Comparison of ENCODE assay signal across 9 mouse cellular contexts in genomic region chr1:43474535-43475409, GRCm38 (mm10). TPM values are rescaled to one million over a fixed set of nuclear protein-coding genes. Genes with fewer than 3 reads are reported as not detected.
A peak's percentile ranks its signal among the peaks of the same experiment; 100 is the strongest.
DNase-seq lines count a peak whose midpoint lies in the region; ATAC-seq and TF ChIP-seq lines count a peak whose summit lies in the region.
"Had no signal": no experiment of that assay in that cellular context is flagged by ENCODE, and none has a peak within 500 bp of the region (broad histone marks: within the 10 kb centered on the region; RNA-seq: fewer than 3 reads in every experiment).

No protein-coding gene starts in this region.

- TF ChIP-seq CTCF in cerebellum, adult 2 months (IDR thresholded peaks at IDR 0.05; ENCODE audit: borderline replicate concordance, insufficient read depth, low read depth, low read length), result no peak

- H3K4me1 ChIP-seq in cerebellum, adult 2 months (ENCODE audit: control insufficient read depth, insufficient read depth, low read length), result peaks cover 28% of the 10 kb centered on the region
- H3K4me1 ChIP-seq in heart, embryonic 10.5 days, result peaks cover 47% of the 10 kb centered on the region
- H3K4me1 ChIP-seq in kidney, embryonic 15.5 days, result peaks cover 43% of the 10 kb centered on the region

- no peaks in the 10 kb centered on the region for H3K36me3 ChIP-seq in heart, embryonic 10.5 days
- no peaks in the 10 kb centered on the region for H3K36me3 ChIP-seq in kidney, embryonic 15.5 days
- H3K36me3 ChIP-seq: neural tube, embryonic 12.5 days had no signal

- H3K9ac ChIP-seq in kidney, embryonic 15.5 days, result no peak overlapping the region
- H3K9ac ChIP-seq: neural tube, embryonic 12.5 days had no signal

- no peak for TF ChIP-seq POLR2A in cerebellum, adult 2 months (IDR thresholded peaks at IDR 0.05; ENCODE audit: borderline replicate concordance, insufficient read depth, low read length)

- no peak overlapping the region for H3K4me2 ChIP-seq in kidney, embryonic 15.5 days
- H3K4me2 ChIP-seq: neural tube, embryonic 12.5 days had no signal

- H3K9me3 ChIP-seq in heart, embryonic 10.5 days, result no peaks in the 10 kb centered on the region
- H3K9me3 ChIP-seq in kidney, embryonic 15.5 days (replicated peaks), result no peaks in the 10 kb centered on the region
- H3K9me3 ChIP-seq: neural tube, embryonic 12.5 days had no signal

- no peak overlapping the region for H3K4me3 ChIP-seq in cerebellum, adult 2 months (replicated peaks; ENCODE audit: insufficient read depth, low read depth, low read length)
- H3K4me3 ChIP-seq in heart, embryonic 10.5 days, result no peak overlapping the region
- H3K4me3 ChIP-seq in kidney, embryonic 15.5 days (replicated peaks), result no peak overlapping the region
- H3K4me3 ChIP-seq: neural tube, embryonic 12.5 days had no signal

- peak overlapping the region; percentile 36; the same call in 1 of the 2 replicates for H3K27ac ChIP-seq in cerebellum, adult 2 months (ENCODE audit: insufficient read depth, low read length)
- peak overlapping the region; percentile 62 for H3K27ac ChIP-seq in heart, embryonic 10.5 days
- H3K27ac ChIP-seq in kidney, embryonic 15.5 days, result peak overlapping the region; percentile 48; the same call in 1 of the 2 replicates
- H3K27ac ChIP-seq: neural tube, embryonic 12.5 days had no signal

- ATAC-seq in kidney, embryonic 15.5 days (replicated peaks; ENCODE audit: low FRiP score), result peak; percentile 13; the same call in 1 of the 2 replicates
- ATAC-seq in megakaryocyte, adult 5-6 weeks (ENCODE audit: poor library complexity, severe bottlenecking), result peak; percentile 36

- peak; percentile 52 for DNase-seq in urinary bladder, postnatal 14 days (ENCODE audit: low spot score)
- DNase-seq in urinary bladder, adult 2 months (ENCODE audit: low spot score), result no peak
- DNase-seq in cerebellum, adult 2 months, result peak in 1 of 2 experiments; percentile 46
- peak; percentile 84 for DNase-seq in heart, embryonic 10.5 days (ENCODE audit: low spot score)
- no peak for DNase-seq in layer of hippocampus, postnatal 25 days (ENCODE audit: extremely low spot score in 1 of 2, low spot score in 1 of 2)
- DNase-seq in retina, embryonic 14.5 days (ENCODE audit: low spot score), result no peak

- 23% methylated on average over 6 of the region's 6 CpGs for WGBS in cerebellum, adult 2 months
- 70% methylated on average over 6 of the region's 6 CpGs for WGBS in heart, embryonic 10.5 days
- WGBS in kidney, embryonic 15.5 days, result 57% methylated on average over 6 of the region's 6 CpGs

- H3K27me3 ChIP-seq in cerebellum, adult 2 months (ENCODE audit: control insufficient read depth, insufficient read depth, low read length), result no peaks in the 10 kb centered on the region
- H3K27me3 ChIP-seq in heart, embryonic 10.5 days (ENCODE audit: insufficient read depth, poor library complexity, severe bottlenecking), result no peaks in the 10 kb centered on the region
- H3K27me3 ChIP-seq in kidney, embryonic 15.5 days, result no peaks in the 10 kb centered on the region
- H3K27me3 ChIP-seq: neural tube, embryonic 12.5 days had no signal

RNA-seq across cellular contexts. Expression of gene Nck2, which starts 30.4 kb away (rescaled TPM):
- 30.4 and 32.4 TPM in 2 replicates for polyA plus RNA-seq in urinary bladder, adult 2 months (2012; rRNA removed)
- 21.0 and 23.1 TPM in 2 replicates for polyA plus RNA-seq in cerebellum, adult 2 months (2012; rRNA removed)
- polyA plus RNA-seq in heart, embryonic 10.5 days (2016; fragmentation: Nextera tagmentation; extraction: Ambion mirVana), result 30.4 and 37.0 TPM in 2 replicates
- 46.0 and 48.3 TPM in 2 replicates for polyA plus RNA-seq in kidney, embryonic 15.5 days (2015; fragmentation: Nextera tagmentation; extraction: Ambion mirVana)
- 2.9 and 3.0 TPM in 2 replicates for total RNA-seq in megakaryocyte, adult 5-6 weeks (2015)
- total RNA-seq in megakaryocyte, adult 5-6 weeks (2017), result 4.5 and 5.4 TPM in 2 replicates
- total RNA-seq in layer of hippocampus, postnatal 25 days (2021), result 10 to 100 TPM; 54.3 to 61.0 TPM

Comparison
In these comparisons a context has a peak if more than half of its experiments do, and no peak if none do; other contexts are left out.
1. DNase-seq: peak in urinary bladder, postnatal 14 days (single experiment) and heart, embryonic 10.5 days (single experiment); none in urinary bladder, adult 2 months (single experiment), layer of hippocampus, postnatal 25 days (0 of 2) and retina, embryonic 14.5 days (single experiment).
2. Peak in every context shown above with its lines, with median percentiles within 50 percentile points of each other: H3K27ac ChIP-seq.